Mouse (Mus musculus) cerebellum, postnatal 36 days (tissue): ENCODE results near the gene Cdk9.

Experiments
- DNase-seq, 2 experiments: peaks; one replicate each; pipeline ENCODE4 v3.0.0; 2021 to 2022; ENCODE audit warnings: mixed read lengths in 2 of 2

The Cdk9 gene

GRCm38 (mm10) chr2:32712934-32713817, at the start of gene Cdk9:
TSS of gene Cdk9 (minus strand) at chr2:32713076.
- DNase-seq: peak; percentile 91 to 93

- no peak for DNase-seq
Measured at GRCm38 (mm10) chr2:32761859-32762258, 49.0 kb upstream of the Cdk9 start.

DNA sequence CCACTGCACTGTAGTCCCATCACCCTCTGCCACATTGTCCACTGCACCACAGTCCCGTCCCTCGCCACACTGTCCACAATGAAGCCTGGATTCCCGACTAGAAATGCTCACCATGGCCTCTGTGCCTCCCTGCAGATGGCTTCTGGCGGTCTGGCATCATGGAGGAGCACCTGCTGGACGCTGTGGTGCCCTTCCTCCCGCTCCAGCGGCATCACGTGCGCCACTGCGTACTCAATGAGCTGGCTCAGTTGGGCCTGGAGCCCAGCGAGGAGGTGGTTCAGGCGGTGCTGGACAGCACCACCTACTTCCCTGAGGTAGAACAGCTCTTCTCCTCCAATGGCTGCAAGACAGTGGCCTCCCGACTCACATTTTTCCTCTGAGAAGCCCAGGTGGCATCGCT, 48.5 kb upstream of the Cdk9 start:
- peak in 1 of 2 experiments; percentile 32 for DNase-seq

DNA sequence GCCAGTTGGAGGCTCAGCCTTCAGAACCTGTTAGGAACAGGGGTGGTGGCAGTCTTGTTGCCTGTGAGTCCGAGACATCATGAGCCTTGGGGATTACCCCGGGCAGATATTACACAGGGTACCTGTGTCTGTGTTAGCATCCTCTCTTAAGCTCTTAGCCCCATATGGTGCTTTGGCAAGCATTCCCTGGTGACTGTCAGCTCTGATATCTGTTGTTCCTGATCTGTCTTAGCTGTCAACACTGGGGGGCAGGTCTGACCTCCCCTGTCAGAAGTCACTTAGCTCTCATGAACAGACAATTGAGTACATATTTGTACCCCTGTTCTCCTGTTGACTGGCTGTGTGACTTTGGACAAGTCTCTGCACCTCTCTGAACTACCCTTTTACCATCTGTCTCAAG, 46.1 kb upstream of the Cdk9 start:
- peak in 1 of 2 experiments; percentile 32 for DNase-seq

DNA sequence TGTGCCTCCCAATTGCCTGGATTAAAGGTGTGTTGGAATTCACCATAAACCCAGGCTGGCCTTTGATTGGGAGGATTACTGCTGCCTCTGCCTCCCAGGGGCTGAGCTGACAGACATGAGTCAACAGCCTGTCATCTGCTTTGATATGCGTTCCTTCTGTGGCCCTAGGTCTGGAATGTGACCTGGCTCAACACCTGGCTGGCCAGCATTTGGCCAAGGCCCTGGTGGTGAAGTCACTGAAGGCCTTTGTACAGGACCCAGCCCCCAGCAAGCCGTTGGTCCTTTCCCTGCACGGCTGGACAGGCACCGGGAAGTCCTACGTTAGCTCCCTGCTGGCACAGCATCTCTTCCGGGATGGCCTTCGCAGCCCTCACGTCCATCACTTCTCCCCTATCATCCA, 45.6 kb upstream of the Cdk9 start:
- no peak for DNase-seq

- DNase-seq: peak; percentile 92 to 96
Measured at GRCm38 (mm10) chr2:32757056-32757845, 44.4 kb upstream of the Cdk9 start, which contains the start of gene Tor2a. TSS of gene Tor2a (plus strand) at chr2:32757234.

DNA sequence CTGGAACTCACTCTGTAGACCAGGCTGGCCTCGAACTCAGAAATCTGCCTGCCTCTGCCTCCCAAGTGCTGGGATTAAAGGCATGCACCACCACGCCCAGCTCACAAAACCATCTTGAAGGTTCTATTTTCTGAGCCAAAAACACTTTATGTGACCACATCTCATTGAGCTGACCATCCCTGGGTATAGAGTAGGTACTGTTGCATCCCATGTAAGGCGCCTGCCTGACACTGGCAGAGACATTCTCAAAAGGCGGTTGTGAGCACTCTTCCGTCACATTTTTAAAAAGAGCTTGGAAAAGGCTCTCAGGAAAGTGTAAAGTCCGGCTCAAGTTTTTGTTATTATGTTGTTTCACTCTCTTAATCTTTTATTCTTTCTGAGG, 43.8 kb upstream of the Cdk9 start:
- DNase-seq: no peak

DNA sequence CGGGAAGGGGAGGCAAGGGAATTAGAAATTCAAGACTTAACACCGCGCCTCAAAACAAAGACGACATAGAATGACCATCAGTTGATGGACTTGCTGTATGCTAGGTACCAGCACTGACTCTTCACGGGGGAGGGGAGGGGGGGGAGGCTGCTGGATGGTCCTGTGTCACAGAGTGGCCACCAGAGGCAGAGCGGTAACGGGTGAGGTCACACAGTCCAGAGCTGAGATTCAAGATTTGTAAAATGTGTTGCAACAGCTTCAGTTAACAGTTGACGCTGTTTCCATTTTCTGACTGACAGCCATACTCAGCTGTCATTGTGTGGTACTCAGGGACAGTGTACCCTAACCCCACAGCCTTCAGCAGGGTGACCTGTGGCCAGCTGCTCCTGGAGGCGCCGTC, 39.3 kb upstream of the Cdk9 start:
- no peak for DNase-seq

GRCm38 (mm10) chr2:32751665-32752033, 38.8 kb upstream of the Cdk9 start:
- no peak for DNase-seq

DNA sequence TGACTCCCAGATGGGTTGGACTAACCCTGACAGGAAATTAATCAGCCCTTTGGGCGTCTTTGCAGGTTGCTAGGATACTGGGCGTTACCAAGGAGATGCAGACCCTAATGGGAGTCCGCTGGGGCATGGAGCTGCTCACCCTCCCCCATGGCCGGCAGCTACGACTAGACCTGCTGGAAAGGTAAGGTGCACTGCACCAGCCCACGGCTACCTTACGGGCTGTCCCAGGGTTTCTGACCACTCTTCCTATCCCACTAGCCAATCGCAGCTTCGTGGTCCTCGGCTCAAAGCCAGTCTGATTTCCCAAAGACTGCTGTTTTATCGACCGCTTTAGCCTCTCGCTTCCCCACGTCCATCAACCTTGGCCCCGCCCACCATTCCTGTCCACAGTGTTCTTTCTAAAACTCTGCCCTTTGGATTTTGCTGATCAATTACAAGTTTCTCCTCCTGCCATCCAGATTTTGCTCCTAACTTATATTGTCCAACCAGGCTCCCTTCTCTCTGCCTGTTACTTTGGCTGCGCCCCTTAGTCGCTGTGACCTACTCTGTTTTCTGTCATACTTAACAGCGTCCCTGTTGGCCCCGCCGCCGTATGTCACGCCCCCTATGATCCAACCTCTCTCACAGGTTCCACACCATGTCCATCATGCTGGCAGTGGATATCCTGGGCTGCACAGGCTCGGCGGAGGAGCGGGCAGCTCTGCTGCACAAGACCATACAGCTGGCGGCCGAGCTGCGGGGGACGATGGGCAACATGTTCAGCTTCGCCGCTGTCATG, 38.2 kb upstream of the Cdk9 start:
- DNase-seq: no peak

DNA sequence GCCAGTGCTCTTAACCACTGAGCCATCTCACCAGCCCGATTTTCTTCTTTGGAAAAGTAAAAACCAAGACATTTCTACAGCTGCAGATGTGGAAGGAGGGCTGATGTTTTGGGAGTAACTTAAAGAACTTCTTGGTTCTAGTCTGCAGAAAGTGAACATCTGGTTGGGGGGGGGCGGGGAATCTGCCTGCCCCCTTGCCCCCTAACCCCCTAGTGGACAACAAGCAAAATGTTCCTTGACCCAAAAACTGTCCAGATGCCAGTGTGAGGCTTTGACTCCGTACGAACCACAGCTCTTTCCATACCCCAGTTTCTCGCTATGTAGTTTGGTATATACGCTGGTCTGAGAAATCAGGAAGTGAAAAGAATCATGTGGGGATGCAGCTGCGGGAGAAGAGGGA, 37.3 kb upstream of the Cdk9 start:
- DNase-seq: no peak

- no peak for DNase-seq
Measured at GRCm38 (mm10) chr2:32749082-32749481, 36.2 kb upstream of the Cdk9 start.

- no peak for DNase-seq
Measured at GRCm38 (mm10) chr2:32744272-32744982, 31.6 kb upstream of the Cdk9 start.

- DNase-seq: peak; percentile 89 to 93
Measured at GRCm38 (mm10) chr2:32742173-32742531, 29.3 kb upstream of the Cdk9 start.

DNA sequence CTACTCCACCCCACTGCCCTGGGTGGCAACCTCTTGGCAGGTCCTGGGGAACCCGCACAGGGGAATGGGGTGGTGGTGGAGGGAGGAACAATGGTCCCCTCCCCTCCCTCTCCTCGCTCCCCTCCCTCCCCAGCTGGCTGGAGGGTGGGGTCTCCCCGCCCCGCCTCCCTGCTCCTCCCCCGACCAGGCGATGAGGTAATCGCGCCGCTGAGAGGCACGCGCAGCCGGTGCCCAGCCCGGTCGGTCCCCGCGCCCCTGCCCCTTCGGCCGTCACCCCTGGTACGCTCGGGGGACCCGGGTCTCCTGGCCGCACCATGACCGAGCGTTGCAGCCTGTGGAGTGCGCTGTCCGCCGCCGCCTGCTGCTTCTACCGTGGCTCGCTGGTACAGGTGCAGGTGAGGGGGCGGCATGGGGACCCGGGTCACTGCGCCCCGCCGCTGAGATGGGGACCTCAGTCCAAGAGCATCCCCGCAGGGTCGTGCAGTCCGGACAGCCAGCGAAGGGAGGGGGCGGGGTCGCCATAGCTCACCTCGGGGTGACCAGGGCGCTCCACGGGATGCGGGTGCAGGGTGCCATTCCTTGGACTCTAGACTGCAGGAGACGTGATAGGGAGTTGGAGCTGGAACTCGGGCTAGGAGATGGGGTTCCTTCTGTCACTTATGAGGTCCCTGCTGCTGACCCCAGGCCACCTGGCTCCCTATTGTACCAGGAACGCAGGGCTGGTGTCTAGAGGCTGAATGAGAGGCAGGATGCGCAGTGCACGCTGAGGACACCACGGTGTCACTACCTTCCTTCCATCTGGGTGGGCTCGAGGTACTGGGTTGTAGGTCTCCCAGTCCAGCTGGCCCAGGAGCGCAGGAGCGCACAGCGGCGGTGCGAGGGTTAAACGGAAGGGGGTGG, 28.6 kb upstream of the Cdk9 start:
- peak; percentile 69 to 84 for DNase-seq

DNA sequence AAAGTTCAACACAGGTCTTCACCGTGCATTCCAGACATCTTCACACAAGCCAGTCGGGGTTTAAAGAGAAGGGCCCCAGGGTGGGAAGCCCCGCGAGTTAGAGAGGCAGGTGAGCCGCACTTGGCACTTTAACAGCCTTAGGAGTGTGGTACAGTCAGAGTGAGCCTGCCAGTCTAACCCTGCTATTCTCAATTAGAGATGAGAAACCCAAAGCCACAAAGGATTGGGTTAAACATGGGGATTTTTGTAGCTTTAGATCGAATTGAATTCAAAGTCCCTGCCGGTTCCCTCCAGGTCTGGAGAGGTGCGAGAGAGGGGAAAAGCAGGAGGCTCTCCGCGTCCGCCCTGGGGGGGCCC, 28.0 kb upstream of the Cdk9 start, which contains the start of gene 6330409D20Rik:
Gene 6330409D20Rik, minus strand, starts transcription at position 101 of the 357 bp plus-strand sequence.
- DNase-seq: no peak

DNA sequence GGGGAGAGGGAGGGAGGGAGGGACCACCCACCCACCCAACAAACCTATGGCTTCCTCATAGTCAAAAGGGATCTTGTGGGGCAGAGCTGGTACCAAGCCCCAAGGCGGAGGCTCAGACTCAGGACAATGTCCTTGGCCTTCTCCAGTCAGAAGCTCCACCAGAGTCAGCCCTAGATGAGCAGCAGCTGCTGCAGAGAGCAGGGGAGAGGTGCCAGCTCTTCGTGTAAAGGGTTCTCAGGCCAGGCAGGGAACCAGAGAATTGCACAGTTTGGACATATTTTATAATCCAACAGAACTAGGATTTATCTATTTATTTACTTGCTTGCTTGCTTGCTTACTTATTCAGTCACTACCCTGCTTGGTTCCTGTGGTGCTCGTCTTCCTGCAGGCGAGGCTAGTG, 26.4 kb upstream of the Cdk9 start:
- DNase-seq: no peak

DNA sequence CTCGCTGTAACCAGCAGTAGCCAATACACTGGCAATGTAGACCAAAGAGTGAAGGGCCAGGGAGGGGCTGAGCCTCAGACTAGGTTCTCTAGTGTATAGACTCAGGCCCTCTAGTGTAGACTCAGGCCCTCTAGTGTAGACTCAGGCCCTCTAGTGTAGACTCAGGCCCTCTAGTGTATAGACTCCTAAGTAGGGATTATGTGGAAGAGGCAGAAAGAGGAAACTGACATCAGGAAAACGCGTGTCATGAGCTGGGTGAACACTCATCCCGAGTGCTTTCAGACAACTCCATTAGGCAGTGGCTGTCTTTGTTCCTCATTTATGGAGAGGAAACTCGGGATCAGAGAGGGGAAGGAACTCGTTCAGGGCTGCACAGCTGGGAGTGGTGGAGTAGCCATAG, 24.1 kb upstream of the Cdk9 start:
- DNase-seq: no peak

DNA sequence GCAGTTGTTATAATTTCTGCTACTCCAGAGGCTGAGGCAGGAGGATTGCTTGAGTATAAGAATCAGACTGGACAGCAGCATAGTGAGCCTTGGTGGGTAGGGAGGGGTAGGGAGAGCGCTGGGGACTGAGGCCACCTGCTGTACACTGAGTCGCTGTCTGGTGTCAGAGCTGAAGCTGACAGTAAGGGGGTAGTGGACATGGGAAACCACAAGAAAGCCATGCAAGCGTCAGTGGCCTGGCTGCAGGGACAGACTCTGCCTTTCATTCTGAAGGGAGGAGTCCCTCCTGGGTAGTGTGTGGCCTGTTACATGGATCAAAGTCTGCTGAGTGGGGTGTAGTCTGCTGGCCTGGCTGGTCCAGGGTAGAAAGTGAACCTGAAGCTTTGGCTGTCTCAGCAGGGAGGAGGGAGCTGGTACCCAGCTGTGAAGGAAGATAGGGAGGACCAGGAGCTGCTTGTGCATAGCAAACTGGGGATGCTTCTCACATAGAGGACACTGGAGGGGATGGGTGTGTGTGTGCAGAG, 23.5 kb upstream of the Cdk9 start:
- DNase-seq: no peak

DNA sequence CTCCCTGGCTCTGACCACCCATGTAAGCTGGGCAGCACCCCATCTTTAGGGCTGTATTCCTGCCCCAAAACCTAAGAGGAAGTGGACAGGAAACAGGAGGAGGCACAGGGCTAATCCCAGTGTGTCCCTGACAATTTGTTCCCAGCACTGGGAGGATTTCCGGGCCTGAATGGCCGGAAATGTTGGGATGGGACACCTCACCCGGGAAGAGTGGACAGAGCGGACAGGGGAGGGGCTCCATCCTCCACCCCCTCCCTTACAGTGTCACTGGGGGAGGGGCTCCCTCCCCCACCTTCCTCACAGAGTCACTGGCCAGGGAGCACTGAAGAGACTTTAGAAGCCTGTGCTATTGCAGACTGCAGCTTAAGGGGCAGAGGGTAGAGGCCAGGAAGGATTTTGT, 22.1 kb upstream of the Cdk9 start:
- no peak for DNase-seq

DNA sequence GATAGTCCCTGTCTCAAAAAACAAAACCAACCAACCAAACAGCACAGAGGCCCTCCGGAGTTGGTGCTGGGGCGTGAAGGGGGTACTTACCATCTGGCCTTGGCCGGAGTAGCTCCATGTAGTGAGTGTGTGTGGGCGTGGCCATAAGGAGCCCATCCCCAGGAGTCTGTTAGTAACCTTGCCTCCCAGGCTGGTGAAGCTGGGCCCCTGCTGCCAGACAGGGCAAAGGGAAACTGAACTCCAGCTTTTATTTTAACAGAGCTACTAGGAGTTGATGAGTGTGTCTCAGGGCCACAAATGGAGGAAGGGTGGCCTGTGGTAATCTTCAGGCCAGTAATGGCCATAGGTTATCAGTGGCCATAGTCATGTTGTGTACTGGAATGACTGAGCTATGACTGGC, 21.6 kb upstream of the Cdk9 start:
- no peak for DNase-seq
